22 mouse cellular contexts compared by ENCODE assay signal in the genomic region with DNA sequence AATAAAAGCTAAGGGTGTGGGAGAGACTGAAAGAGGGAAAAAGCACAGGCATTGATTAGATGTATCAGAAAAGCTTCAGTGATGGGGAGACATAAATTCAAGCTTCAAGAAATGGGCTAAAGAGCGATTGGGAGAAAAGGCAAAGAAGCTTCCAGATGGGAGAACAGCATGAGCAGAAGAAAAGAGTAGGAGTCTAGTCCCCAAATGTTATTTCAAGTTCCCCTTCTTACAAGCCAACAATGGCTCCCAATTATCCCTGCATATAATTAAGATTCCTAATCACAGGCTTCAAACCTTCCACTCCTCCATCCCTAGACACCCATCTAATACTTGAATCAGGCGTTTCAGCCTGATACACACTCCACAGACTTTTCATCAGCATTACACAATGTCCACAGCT.
DNase-seq lines count a peak whose midpoint lies in the region; ATAC-seq and TF ChIP-seq lines count a peak whose summit lies in the region.
"Had no signal": no experiment of that assay in that cellular context is flagged by ENCODE, and none has a peak within 500 bp of the region (broad histone marks: within the 10 kb centered on the region; RNA-seq: fewer than 3 reads in every experiment).

No protein-coding gene starts in this region.

- intact Hi-C loops in left cerebral cortex, postnatal 14 days (cut with DNase I) = no loop called here

- H3K9ac ChIP-seq in forebrain, postnatal 0 days = no peak overlapping the region
- no peak overlapping the region for H3K9ac ChIP-seq in forebrain, embryonic 16.5 days (replicated peaks; ENCODE audit: low read depth, low read length)
- H3K9ac ChIP-seq: embryonic facial prominence, embryonic 12.5 days; embryonic facial prominence, embryonic 15.5 days; hindbrain, embryonic 12.5 days; hindbrain, embryonic 15.5 days had no signal

- WGBS in forebrain, postnatal 0 days = 39% methylated on average over 2 of the region's 2 CpGs
- 40% methylated on average over 2 of the region's 2 CpGs for WGBS in forebrain, embryonic 16.5 days

- H3K36me3 ChIP-seq in forebrain, postnatal 0 days (ENCODE audit: insufficient read depth) = no peaks in the 10 kb centered on the region
- no peaks in the 10 kb centered on the region for H3K36me3 ChIP-seq in forebrain, embryonic 16.5 days (ENCODE audit: control insufficient read depth, insufficient read depth)
- H3K36me3 ChIP-seq: embryonic facial prominence, embryonic 12.5 days; embryonic facial prominence, embryonic 15.5 days; hindbrain, embryonic 12.5 days; hindbrain, embryonic 15.5 days had no signal

- H3K9me3 ChIP-seq in forebrain, postnatal 0 days (ENCODE audit: low read length) = no peaks in the 10 kb centered on the region
- no peaks in the 10 kb centered on the region for H3K9me3 ChIP-seq in forebrain, embryonic 16.5 days (ENCODE audit: control insufficient read depth, low read length)
- H3K9me3 ChIP-seq: embryonic facial prominence, embryonic 12.5 days; embryonic facial prominence, embryonic 15.5 days; hindbrain, embryonic 12.5 days; hindbrain, embryonic 15.5 days had no signal

- H3K4me1 ChIP-seq in forebrain, postnatal 0 days (ENCODE audit: insufficient read depth) = no peaks in the 10 kb centered on the region
- no peaks in the 10 kb centered on the region for H3K4me1 ChIP-seq in forebrain, embryonic 16.5 days (replicated peaks; ENCODE audit: control insufficient read depth, insufficient read depth, low read length)
- H3K4me1 ChIP-seq: embryonic facial prominence, embryonic 12.5 days; embryonic facial prominence, embryonic 15.5 days; hindbrain, embryonic 15.5 days had no signal

- no peak for DNase-seq in forebrain, postnatal 0 days
- DNase-seq in layer of hippocampus, adult 18-20 months (ENCODE audit: low spot score in 2 of 2) = peak; percentile 25 to 68
- no peak for DNase-seq in layer of hippocampus, adult 9-10 months (ENCODE audit: low spot score)
- peak; percentile 22 for DNase-seq in left cerebral cortex, adult 11 months (ENCODE audit: low spot score)
- DNase-seq in left cerebral cortex, postnatal 14 days (ENCODE audit: low spot score in 2 of 2) = no peak
- peak; percentile 14 to 39 for DNase-seq in layer of hippocampus, postnatal 14 days (ENCODE audit: low spot score in 2 of 2)
- DNase-seq in kidney, adult 8-10 months = no peak
- DNase-seq: adrenal gland, adult 8-10 months; adrenal gland, postnatal 25 days; cerebellum, adult 11 months; cerebellum, adult 2 months; cerebellum, adult 9-11 months; cerebellum, postnatal 25 days; gastrocnemius, postnatal 25 days had no signal

- H3K27me3 ChIP-seq in forebrain, postnatal 0 days (ENCODE audit: insufficient read depth, low read length) = no peaks in the 10 kb centered on the region
- H3K27me3 ChIP-seq in forebrain, embryonic 16.5 days (replicated peaks; ENCODE audit: control insufficient read depth, insufficient read depth, low read length) = no peaks in the 10 kb centered on the region
- H3K27me3 ChIP-seq: embryonic facial prominence, embryonic 12.5 days; embryonic facial prominence, embryonic 15.5 days; hindbrain, embryonic 12.5 days; hindbrain, embryonic 15.5 days had no signal

- ATAC-seq in forebrain, postnatal 0 days = peak; percentile 38; the same call in 1 of the 2 replicates
- no peak for ATAC-seq in forebrain, embryonic 16.5 days
- ATAC-seq: activated CD4-positive, CD25-positive, alpha-beta regulatory T cell, adult 4 months; forebrain, embryonic 14.5 days had no signal

- H3K4me2 ChIP-seq in forebrain, postnatal 0 days (ENCODE audit: low read depth) = no peak overlapping the region
- no peak overlapping the region for H3K4me2 ChIP-seq in forebrain, embryonic 16.5 days (ENCODE audit: low read length)
- H3K4me2 ChIP-seq: embryonic facial prominence, embryonic 12.5 days; embryonic facial prominence, embryonic 15.5 days; heart, embryonic 11.5 days; hindbrain, embryonic 12.5 days; hindbrain, embryonic 15.5 days had no signal

- no peak overlapping the region for H3K4me3 ChIP-seq in forebrain, postnatal 0 days (ENCODE audit: low read depth, low read length)
- no peak overlapping the region for H3K4me3 ChIP-seq in forebrain, embryonic 16.5 days (replicated peaks; ENCODE audit: low read length)
- H3K4me3 ChIP-seq: embryonic facial prominence, embryonic 12.5 days; embryonic facial prominence, embryonic 15.5 days; hindbrain, embryonic 12.5 days; hindbrain, embryonic 15.5 days had no signal

- TF ChIP-seq CTCF in forebrain, postnatal 0 days (IDR thresholded peaks at IDR 0.05; ENCODE audit: low read depth) = no peak

- no peak overlapping the region for H3K27ac ChIP-seq in forebrain, postnatal 0 days (ENCODE audit: low read depth, low read length)
- H3K27ac ChIP-seq in forebrain, embryonic 16.5 days (ENCODE audit: low read length) = no peak overlapping the region
- H3K27ac ChIP-seq: embryonic facial prominence, embryonic 12.5 days; embryonic facial prominence, embryonic 15.5 days; hindbrain, embryonic 12.5 days; hindbrain, embryonic 15.5 days had no signal

Comparison
In these comparisons a context has a peak if more than half of its experiments do, and no peak if none do; other contexts are left out.
1. DNase-seq: peak in layer of hippocampus, adult 18-20 months (2 of 2), left cerebral cortex, adult 11 months (single experiment) and layer of hippocampus, postnatal 14 days (2 of 2); none in forebrain, postnatal 0 days (single experiment), layer of hippocampus, adult 9-10 months (single experiment), left cerebral cortex, postnatal 14 days (0 of 2) and kidney, adult 8-10 months (0 of 2).